Mouse (Mus musculus): Measurements from ENCODE around the gene Mrgpre.

- TF ChIP-seq RAD21 (IDR thresholded peaks at IDR 0.05; ENCODE audit: low read depth, low read length) (peak; percentile 82), CTCF (IDR thresholded peaks at IDR 0.05 in 2 of 3, conservative IDR thresholded peaks at IDR 0.05 in 1 of 3; ENCODE audit: control insufficient read depth in 1 of 3, insufficient read depth in 1 of 3, low read depth in 2 of 3, low read length in 3 of 3, poor library complexity in 1 of 3, severe bottlenecking in 1 of 3) (peak; percentile 73 to 90 (median 89)), KAT2A (conservative IDR thresholded peaks at IDR 0.05; ENCODE audit: low read depth, low read length) (no peak), ELF1 (IDR thresholded peaks at IDR 0.05; ENCODE audit: low read depth, low read length) (peak; percentile 54; the same call in 1 of the 2 replicates)
These were observed 45.4 kb upstream of the Mrgpre start for GRCm38 (mm10) chr7:143829504-143830331.

Data from MEL (cell line).